Mouse (Mus musculus): Measurements from ENCODE around the gene Abca4.

Gene Abca4

DNA sequence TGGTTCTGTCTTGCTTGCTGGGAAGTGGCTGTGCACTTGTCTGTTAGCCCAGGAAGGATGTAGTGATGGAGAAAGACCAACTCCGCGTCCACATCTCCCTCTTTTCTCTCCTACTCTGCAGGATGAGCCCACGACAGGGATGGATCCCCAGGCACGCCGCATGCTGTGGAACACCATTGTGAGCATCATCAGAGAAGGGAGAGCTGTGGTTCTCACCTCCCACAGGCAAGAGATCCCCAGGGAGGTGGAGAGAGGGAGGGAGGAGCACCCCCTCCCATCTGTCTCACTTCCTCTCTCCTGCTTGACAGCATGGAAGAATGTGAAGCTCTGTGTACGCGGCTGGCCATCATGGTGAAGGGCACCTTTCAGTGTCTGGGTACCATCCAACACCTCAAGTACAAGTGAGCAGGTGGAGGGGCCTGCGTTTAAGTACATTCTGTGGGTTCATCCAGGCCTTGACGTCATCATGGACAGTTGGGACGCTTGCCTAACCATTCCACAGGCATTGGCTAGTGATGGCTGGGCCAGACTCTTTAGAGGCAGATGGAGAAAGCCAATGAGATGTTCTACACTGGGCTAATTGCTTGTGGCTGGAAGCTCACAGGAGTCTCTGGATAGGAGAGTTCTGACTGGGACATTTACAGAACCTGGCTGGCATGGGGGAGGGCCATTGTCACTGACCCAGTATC lies 126.5 kb downstream of the Abca4 start:
- no peak for DNase-seq (ENCODE audit: low read depth, low spot score)

DNA sequence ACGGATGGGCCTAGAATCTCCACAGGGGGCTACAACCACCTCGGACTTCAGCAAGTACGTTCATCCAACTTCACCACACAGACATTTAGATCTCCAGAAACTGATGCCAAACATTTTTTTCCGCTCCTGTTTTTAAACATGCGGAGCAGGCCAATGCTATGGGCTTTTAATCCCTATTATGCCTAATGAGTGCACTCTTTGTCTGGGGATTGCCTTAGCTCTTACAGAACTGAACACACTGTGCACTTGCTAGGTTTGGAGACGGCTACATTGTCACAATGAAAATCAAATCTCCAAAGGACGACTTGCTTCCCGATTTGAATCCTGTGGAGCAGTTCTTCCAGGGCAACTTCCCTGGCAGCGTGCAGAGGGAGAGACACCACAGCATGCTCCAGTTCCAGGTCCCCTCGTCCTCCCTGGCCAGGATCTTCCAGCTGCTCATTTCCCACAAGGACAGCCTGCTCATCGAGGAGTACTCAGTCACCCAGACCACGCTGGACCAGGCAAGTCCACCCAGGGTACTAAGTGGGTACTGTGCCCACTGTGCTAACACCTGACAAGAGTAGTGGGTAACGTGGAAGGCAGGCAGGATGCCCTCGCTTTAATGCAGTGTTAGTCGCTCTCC lies 129.4 kb downstream of the Abca4 start:
- no peak for DNase-seq (ENCODE audit: low read depth, low spot score)

DNA sequence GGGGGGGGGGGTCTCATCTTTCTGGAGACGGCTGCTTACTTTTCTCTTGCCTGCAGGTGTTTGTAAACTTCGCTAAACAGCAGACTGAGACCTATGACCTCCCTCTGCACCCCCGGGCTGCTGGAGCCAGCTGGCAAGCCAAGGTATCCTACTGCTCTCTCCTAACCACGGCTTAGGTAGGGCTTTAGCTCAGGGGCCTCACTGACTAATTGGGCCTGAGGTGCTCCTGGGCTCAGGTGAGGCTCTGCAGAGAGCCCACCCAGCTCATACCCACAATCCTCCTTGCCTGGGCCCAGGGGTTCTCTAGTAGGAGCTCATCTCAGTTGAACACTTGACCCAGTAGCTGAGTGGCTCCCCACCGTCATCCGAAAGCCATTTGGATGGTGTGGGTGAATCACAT lies 131.8 kb downstream of the Abca4 start:
- no peak for DNase-seq (ENCODE audit: low read depth, low spot score)

- DNase-seq (ENCODE audit: low read depth, low spot score), result no peak
These were observed 132.6 kb downstream of the Abca4 start for GRCm38 (mm10) chr3:122176706-122177390.

DNA sequence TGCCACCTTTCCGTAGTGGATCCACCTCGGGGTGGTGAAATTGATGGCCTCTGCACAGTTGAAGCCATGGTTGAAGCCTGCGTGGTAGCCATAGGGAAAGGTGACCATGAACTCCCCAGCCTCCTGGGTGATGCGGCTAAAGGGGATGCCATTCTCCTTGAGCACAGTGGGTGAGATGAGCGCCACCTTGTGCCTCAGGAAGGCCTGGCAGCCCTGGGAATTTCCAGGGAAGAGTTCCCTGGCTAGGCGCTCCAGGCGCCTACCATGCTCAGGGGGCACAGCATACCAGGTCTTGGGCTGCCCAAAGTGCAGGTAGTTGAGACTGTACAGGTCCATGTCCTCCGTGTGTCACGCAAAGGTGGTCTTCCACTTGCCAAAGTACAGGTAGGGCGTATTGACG lies 139.9 kb downstream of the Abca4 start:
- no peak for DNase-seq (ENCODE audit: low read depth, low spot score)

DNA sequence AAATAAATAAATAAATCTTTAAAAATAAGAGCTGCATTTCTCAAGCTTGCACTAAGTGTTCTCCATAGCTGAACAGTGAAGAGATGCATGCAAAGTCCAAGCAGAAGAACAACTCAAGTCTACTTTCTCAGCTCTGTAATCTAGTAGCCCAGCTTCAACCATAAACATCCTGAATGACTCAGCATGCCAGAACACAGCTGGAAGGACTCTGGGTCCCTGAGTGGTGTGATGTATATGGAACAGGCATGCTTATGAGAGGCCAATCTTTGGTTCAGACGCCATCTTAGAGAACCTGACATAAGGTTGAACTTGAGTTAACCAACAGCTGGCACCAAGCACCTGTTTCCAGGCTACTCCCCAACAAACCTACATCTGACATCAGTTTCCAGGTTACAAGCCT lies 142.7 kb downstream of the Abca4 start:
- no peak for DNase-seq (ENCODE audit: low read depth, low spot score)

GRCm38 (mm10) chr3:122196621-122197298 lies 152.5 kb downstream of the Abca4 start:
- DNase-seq (ENCODE audit: low read depth, low spot score), result no peak

GRCm38 (mm10) chr3:122198532-122198931 lies 154.3 kb downstream of the Abca4 start:
- no peak for DNase-seq (ENCODE audit: low read depth, low spot score)

GRCm38 (mm10) chr3:122198966-122199381 lies 154.7 kb downstream of the Abca4 start:
- DNase-seq (ENCODE audit: low read depth, low spot score), result no peak

DNA sequence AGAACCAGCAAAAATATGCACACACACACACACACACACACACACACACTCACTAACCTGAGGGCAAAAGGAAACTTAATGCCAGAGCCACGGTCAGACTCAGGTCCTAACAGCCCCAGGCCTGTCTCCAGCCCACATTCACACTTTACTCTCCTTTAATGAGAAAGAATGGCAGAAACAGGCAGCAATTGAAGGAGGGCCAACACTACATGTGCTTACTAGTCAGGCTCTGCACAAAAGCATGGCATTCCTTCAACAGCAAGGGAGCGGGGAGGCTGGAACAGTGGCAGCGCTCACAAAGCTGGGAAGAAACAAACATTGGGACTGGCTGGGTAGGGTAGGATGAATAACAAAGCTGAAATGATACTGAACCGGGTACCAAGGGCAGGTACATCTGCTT lies 155.4 kb downstream of the Abca4 start:
- DNase-seq (ENCODE audit: low read depth, low spot score), result no peak

DNA sequence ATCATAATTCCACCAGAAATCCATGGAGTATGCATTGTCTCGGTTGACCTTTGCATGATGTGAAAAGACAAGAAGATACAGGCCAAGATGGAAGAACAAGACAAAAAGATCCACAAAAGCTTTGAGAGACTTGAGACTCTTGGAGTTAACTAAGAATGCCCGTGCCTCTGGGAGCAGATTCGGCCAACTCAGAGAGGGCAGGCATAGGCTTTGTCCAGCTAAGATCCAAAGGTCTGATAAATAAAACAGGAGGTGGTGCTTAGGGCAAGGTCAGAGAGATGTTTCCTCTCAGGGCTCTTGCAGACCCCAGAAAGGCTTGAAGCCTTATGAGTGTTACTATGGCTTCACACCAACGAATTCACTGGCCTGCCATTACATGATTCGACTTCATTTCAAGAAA lies 155.8 kb downstream of the Abca4 start:
- no peak for DNase-seq (ENCODE audit: low read depth, low spot score)

DNA sequence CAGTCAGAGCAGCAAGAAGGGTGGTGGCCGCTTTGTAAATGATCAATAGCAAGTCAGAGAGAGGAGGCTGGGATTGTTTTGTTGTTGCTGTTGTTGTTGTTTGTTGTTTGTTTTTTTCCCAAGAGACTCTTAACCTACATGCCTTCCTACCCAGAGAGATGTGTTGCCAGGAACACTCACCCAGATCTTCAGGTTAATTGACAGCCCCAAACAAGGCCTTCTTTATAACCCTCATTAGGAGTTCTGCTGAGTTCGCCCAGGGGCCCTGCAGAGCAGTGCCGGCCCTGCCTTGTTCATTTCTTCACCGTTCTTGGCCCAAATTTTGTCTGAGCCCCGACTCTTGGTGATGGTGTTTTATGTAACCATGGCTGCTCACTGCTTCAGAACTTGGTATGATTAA lies 156.2 kb downstream of the Abca4 start:
- no peak for DNase-seq (ENCODE audit: low read depth, low spot score)

DNA sequence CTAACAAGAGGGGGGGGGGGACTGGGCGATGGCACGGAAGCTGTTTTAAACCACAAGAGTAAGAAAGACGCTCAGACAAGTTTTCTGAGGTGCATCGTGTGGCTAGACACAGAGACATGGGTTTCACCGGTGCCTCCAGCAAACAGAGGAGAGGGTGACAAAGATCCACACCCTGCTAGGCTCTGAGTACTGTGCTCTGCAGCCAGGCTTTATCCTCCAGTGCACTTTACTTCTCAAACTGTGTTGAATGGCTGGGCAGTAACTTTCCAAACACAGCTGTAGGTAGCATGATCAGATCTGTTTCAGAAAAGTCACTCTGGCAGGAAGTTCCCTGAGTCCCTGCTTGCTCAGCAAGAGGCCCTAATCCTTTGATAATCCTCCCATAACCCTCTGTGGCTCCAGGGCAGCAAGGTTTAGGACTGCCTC lies 158.1 kb downstream of the Abca4 start:
- peak; percentile 33 for DNase-seq (ENCODE audit: low read depth, low spot score)

GRCm38 (mm10) chr3:122203675-122204329 lies 159.6 kb downstream of the Abca4 start:
- no peak for DNase-seq (ENCODE audit: low read depth, low spot score)

DNA sequence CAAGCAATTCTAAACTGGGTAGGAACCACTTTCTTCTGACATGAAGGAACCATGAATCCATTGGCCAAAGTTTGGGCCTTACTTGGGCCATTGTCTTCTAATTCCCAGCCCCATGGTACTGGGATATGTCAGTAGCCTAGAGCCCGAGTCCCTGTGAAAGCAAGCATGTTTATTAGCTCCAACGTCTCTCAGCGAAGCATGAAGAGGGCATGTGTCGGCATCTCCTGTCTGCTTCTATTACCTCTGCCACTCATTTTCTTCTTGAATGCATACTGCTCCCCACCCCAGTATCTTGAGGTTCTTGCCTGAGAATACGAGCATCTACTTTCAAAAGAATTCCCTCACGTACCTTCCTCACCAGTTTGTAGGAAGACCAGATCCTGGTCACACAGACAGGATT lies 161.5 kb downstream of the Abca4 start:
- DNase-seq (ENCODE audit: low read depth, low spot score), result no peak

DNA sequence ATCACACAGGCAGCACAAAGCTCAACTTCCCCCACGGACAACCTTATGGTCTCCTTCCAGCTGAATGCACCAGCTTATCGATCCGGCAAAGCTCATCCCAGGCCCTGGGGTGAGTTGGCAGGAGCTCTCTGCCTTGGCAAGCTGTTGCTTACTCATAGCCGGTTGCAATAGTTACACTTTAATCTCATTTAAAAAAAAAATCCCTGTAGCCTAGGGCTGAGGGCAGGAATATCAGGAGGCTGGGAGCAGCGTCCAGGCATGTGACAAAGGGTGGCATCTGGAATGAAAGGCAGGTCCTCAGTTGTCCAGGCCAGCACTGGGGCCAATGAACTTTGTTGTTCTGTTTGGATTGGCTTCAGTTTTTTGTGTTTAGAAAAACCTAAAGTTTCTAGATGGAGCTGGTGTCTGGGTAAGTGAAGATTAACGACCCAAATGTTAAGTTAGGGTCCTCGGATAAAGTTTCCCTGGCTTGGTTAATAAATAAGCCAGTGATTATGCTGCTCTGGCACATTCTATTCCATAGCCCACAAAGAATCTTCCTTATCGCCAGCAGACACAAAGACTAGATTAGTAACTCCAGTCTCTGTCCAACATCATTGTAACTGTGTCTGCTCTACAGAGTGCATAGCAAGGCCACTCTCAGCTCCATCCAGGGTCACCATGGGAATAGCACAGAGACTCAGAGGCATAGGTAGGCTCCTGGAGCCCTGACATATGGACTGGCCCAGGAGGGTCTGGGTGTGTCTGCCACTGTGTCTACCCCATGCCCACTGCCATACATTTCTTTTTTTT lies 162.2 kb downstream of the Abca4 start:
- DNase-seq (ENCODE audit: low read depth, low spot score), result peak; percentile 39

- DNase-seq (ENCODE audit: low read depth, low spot score), result no peak
These were observed 163.5 kb downstream of the Abca4 start for GRCm38 (mm10) chr3:122207766-122208165.

DNA sequence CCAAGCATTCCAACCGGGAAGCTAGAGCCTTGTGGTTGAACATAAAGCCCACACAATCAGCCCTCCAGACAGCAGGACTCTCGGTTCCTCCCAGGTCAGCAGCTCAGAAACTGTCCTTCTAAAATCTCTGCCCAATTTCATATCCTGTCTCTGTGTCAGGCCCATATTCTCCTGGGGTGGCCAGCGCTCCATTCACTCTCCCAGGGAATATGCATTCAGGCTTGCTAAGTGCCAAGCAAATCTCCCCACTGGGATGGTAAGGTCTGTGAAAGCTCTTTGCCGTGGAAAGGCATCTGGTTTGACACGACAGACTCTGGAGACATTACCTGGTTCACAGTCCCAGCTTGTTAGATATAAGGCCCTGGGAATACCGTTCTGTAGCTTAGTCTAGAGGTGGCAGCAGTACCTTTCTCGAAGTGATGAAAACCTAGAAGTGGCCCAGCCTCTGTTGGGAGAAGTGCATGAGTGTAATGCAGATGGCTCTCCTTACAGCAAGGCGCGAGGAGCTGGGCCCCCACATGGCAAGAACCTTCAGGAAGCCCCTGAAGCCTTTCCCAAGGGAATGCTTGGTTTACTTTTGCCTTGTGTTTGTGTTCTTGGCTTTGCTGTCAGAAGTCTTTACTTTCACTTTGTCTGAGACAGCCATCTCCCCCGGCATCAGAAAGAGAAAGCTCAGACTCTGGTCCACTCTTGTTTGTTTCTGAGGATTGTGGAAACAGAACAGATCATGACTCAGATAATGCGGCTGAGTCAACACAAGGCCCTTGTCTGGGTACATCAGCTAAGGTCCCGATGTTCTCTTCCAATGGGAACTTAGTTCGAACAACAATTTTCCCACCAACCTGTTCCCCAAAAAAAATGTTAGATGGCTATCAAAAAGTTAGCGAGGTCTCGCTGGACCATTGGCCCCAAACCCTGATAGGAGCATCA lies 164.3 kb downstream of the Abca4 start:
- DNase-seq (ENCODE audit: low read depth, low spot score), result no peak

DNA sequence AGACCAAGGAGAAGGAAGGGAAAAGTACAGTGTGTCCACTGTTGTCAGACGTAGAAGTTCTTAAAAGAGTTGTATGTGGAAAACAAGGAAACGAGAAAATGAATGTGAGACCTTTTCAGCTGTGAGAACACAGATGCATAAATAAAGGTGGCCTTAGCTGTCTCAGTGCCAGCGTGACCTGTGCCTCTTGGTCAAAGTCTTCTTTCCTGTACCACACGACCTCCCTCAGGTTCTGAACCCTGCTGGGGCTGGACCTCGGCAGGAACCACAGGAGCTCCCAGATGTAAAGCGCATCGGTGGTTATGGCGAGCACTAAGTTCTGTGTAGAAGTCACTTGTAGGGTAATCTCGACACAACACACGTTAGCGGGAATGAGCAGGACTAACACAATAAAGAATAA lies 165.3 kb downstream of the Abca4 start:
- DNase-seq (ENCODE audit: low read depth, low spot score), result no peak

DNA sequence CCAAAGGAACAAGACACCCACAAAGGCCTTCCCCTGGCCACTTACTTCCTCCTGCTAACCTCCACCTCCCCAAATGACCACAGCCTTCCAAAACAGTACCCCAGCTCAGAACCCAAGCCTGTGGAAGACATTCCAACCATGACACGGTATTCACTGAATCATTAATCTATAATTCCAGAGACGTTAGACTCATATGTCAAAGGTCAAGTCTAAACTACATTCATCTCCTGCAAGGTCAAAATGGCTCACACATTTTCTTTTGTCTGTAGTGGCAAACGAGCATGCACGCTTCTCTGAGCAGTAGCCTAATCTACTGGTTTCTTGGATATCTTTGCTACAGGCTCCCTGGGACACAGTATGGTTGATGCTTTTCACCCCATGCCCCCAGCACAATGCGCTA lies 166.2 kb downstream of the Abca4 start:
- DNase-seq (ENCODE audit: low read depth, low spot score), result no peak
